Mouse (Mus musculus) right cerebral cortex, postnatal 4 days (tissue): ENCODE measurements at regions not wholly inside any gene's neighbourhood (a gene's known extent, or its start where the extent isn't known, plus 50 kb on each side); places are given as distances from the start of the nearest gene placed in this dataset.
"Not testable (repeated sequence)": the region's sequence is repeated elsewhere in the genome, so short reads cannot be mapped to it uniquely, and the experiment has no call there.

Experiments
- DNase-seq: peaks from one replicate; pipeline ENCODE4 v3.0.0-alpha.2; 2022

DNA sequence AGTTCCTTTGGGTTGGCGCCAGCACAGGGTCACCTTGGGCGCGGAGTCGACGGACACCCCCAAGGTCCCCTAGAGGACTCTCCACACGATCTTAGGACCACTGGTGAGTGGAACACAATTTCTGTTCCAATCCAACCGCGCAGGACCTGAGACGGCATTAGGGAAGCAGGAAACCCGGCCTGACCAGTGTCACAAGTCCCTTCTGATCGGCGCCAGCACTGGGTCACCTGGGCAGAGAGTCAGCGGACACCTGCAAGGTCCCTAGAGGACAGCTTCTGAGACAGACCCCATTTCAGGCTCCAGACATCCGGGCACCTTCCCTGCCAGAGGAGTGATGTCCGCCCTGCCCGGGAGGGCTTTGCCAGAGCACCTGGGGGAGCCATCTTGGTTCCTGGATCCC, 74.2 kb upstream of the Cdh13 start:
- not testable (repeated sequence) for DNase-seq

DNA sequence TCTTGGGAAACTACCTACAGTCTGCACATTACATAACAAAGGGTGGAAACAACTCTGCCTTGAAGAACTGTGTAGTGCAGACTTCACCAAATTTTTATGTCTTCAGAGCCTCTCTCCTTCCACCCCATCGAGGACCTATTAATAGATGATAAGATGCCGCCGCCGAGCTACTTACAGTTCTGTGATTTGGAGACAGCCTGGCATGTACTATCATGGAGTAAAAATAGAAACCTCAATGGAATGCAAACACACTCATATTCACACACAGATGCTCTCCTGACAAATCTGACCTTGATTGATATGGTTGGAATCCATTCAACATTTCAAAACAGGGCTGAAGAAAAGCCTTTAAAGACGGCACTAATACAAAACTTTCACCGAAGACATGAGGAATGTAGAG, 92.7 kb upstream of the Cdh13 start:
- DNase-seq, result no peak

GRCm38 (mm10) chr8:118189226-118189625, 94.3 kb upstream of the Cdh13 start:
- no peak for DNase-seq

DNA sequence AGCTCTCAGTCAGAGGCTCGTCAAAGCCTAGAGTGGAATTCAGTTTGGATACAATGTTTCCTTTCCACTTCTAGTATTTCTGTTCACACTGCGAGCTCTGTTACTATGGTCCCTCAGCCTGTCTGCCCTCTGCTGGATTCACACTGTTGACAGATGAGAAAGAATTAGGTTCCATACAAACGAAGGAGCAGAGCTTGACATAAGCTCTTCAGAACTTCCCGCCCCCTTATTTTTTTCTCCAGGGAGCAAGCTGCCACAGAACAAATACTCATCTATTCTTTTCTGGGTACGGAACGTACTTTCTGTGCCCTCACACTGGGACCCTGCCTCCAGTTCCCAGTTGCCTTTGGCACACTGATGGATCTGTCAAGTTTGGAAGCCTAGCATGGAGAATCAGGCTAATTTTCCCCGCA, 114.5 kb upstream of the Cdh13 start:
- DNase-seq, result no peak

- peak; percentile 58 for DNase-seq
Measured at GRCm38 (mm10) chr8:118162171-118162570, 121.4 kb upstream of the Cdh13 start.

GRCm38 (mm10) chr8:118147359-118148205, 136.0 kb upstream of the Cdh13 start:
- no peak for DNase-seq

- DNase-seq, result no peak
Measured at GRCm38 (mm10) chr8:118144546-118144945, 139.0 kb upstream of the Cdh13 start.

- DNase-seq, result no peak
Measured at GRCm38 (mm10) chr8:118142311-118142710, 141.2 kb upstream of the Cdh13 start.

- no peak for DNase-seq
Measured at GRCm38 (mm10) chr8:118139928-118140327, 143.6 kb upstream of the Cdh13 start.

DNA sequence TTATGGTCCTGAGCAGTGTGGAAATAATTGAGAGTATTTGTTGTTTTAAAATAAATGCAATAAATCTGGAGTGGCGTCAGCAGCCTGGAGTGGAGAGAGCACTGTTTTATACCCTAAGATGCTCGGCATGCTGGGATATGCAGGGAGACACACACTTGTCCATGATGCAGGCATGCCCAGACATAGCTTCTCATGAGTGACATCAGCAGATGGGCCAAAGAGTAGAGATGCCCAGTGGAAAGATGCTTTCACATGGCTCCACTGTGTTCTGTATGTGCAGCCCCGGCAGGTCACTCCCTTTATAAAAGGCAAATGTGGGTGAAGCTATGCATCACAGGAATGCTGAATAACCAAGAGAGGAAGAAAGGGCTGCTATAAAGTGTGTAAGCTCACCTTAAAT, 145.7 kb upstream of the Cdh13 start:
- no peak for DNase-seq

DNA sequence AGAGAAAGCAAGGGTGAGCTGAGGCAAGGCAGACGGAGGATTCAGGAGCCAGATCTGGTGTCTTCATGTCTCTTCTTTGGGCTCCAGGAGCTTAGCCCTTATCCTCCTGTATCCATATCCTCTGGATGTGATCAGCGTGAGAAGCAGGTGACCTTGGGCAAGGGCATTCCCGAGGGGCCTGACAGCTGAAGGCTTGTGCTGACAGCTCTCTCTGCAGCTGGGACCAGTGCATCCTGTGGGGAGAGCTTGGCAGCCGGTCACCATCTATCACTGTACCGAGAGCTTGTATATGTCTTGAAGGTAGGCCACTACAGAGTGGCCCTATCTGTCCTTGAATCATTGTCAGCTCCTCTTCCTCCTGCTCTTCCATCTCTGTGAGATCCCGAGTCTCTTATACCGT, 158.5 kb upstream of the Cdh13 start:
- DNase-seq, result no peak

- no peak for DNase-seq
Measured at GRCm38 (mm10) chr8:118114253-118114652, 169.3 kb upstream of the Cdh13 start.

GRCm38 (mm10) chr8:118104464-118105050, 179.0 kb upstream of the Cdh13 start:
- no peak for DNase-seq

DNA sequence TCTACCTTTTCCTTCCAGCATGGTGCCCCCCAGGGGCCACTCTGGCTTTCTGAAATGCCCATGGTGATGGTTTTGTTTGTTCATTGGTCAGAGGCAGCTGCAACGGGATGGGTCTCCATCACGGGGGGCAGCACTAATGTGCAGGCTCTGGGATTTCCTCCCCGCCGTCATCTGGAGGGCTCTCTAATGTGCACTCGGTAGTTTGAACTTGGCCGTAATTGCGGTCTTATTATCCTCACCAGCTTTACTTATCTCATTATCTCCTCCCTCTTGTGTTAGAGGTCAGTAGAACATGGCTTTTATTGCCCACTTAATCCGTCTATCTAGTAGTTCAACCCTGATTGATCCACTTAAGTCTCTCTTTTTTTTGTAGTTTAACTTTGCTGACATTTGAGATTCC, 182.2 kb upstream of the Cdh13 start:
- no peak for DNase-seq

- DNase-seq, result no peak
Measured at GRCm38 (mm10) chr8:118062736-118063135, 220.8 kb upstream of the Cdh13 start.

DNA sequence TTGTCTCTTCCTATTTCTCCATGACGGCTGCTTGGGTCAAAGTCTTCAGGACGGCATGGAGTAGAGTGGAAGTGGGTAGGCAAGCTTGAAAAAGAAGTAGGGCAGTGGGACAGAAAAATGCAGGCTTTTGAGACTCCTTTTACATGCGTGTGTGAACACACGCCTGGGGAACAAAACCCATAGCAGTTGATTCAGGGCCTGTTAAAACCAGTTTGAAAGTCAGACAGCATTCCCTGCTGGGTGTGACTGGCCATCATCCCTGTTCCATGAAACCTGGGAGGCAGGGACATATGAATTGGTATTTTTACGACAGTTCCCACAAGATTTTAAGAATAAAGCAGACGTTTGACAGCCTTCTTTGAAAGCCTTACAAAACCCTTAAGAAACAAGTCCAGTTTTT, 226.8 kb upstream of the Cdh13 start:
- no peak for DNase-seq

- DNase-seq, result peak; percentile 26
Measured at GRCm38 (mm10) chr8:118055536-118055935, 228.0 kb upstream of the Cdh13 start.

DNA sequence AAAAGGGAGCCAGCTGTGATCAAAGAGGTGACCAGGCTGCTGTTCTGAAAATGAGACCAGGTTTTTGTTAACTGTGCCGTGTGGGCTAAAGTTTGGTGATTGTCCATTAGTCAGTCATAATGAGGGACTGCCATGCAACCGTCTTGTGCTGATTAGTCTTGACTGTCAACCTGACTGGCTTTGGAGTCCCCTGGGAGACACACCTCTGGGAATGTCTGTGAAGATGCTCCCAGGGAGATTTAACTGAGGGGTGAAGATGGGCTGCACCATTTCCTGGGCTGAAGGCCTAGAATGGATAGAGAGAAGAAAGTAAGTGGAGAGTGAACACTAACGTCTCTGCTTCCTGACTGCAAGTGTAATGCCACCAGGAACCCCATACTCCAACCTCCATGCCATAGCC, 233.1 kb upstream of the Cdh13 start:
- no peak for DNase-seq

DNA sequence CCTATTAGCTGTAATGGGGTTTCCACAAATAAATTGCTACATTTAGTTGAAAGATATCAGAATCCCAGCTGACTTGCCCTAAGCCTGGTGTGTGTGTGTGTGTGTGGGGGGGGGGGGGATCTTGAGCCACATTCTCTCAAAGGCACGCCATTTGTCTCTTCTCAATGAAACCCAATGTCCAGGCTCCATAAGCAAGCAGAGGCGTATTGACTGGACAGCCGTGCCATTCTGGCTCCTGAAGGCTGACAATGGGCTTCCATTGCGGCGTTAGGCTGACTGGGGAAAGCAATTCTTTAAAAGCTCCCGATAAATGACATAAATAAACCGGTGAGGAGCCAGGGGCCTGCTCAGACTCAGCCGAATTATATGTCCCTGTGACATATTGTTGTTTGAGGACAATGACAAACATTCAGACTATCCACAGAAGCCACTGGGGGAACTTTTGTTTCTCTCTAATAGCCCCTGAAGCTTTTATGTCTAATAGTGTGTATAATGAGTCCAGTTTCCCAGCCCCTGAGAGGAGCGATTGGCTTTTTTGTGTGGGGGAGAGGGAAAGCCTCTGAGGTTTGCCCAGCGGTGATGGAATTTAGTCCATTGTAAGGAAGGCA, 240.6 kb upstream of the Mphosph6 start:
- no peak for DNase-seq

DNA sequence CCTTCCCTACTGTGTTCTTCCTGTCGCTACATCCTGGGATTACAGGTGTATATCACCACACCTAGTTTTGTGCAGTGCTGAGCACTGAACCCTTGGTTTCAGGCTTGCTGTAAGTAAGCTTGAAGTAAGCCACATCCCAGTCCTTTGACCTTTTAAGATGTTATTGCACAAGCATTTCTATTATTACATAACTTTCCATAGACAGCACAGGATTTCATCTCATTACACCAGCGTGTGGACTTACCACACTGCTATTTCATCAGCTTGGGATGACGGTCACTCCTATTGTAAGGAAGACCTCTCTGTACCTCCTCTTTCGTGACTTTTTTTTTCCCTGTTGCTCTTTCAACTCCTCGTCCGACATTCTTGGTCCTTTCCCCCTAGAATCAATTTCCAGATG, 239.5 kb upstream of the Mphosph6 start:
- no peak for DNase-seq

GRCm38 (mm10) chr8:118037801-118038200, 236.1 kb upstream of the Mphosph6 start:
- DNase-seq, result no peak

GRCm38 (mm10) chr8:118034051-118034450, 232.3 kb upstream of the Mphosph6 start:
- DNase-seq, result peak; percentile 20

GRCm38 (mm10) chr8:118031406-118031805, 229.7 kb upstream of the Mphosph6 start:
- no peak for DNase-seq
